Mouse (Mus musculus) liver, embryonic 11.5 days (tissue): ENCODE measurements around the gene Lmtk2. TPM values are rescaled to one million over a fixed set of nuclear protein-coding genes. Genes with fewer than 3 reads are reported as not detected.

Experiments
- ATAC-seq: fragments of 200-750 bp; cut with Nextera tagmentation; replicated peaks from 2 replicates; pipeline ENCODE4 v1.8.0; 2017; ENCODE audit warnings: moderate number of reproducible peaks, mild to moderate bottlenecking, moderate TSS enrichment, moderate library complexity; ENCODE audit not compliant: low FRiP score
- DNase-seq: peaks from one replicate; pipeline ENCODE4 v3.0.0-alpha.2; 2017; ENCODE audit warnings: low spot score
- H3K27ac ChIP-seq: fragments of 300-500 bp; sonication (generic); 2 replicates; pipeline ENCODE4 v1.5.1; 2014; ENCODE audit warnings: mild to moderate bottlenecking, low read depth, low read length, control low read depth
- H3K27me3 ChIP-seq: fragments of 300-500 bp; sonication (generic); replicated peaks from 2 replicates; pipeline ENCODE4 v1.6.1; 2014; ENCODE audit warnings: low read length, mixed read lengths; ENCODE audit not compliant: control insufficient read depth, insufficient read depth
- H3K36me3 ChIP-seq: fragments of 300-500 bp; sonication (generic); 2 replicates; pipeline ENCODE4 v1.6.1; 2014; ENCODE audit warnings: mild to moderate bottlenecking, low read length, moderate library complexity, mixed read lengths; ENCODE audit not compliant: control insufficient read depth, insufficient read depth
- H3K4me1 ChIP-seq: fragments of 300-500 bp; sonication (generic); replicated peaks from 2 replicates; pipeline ENCODE4 v1.6.1; 2014; ENCODE audit warnings: low read length, mixed read lengths; ENCODE audit not compliant: control insufficient read depth, insufficient read depth
- H3K4me2 ChIP-seq: fragments of 300-500 bp; sonication (generic); 2 replicates; pipeline ENCODE4 v1.6.1; 2014; ENCODE audit warnings: mild to moderate bottlenecking, control low read depth, moderate library complexity
- H3K4me3 ChIP-seq: fragments of 300-500 bp; sonication (generic); 2 replicates; pipeline ENCODE4 v1.5.1; 2014; ENCODE audit warnings: low read depth, low read length, control low read depth
- H3K9ac ChIP-seq: fragments of 300-500 bp; sonication (generic); 2 replicates; pipeline ENCODE4 v1.6.1; 2014; ENCODE audit warnings: low read depth, low read length, control low read depth
- H3K9me3 ChIP-seq: fragments of 300-500 bp; sonication (generic); 2 replicates; pipeline ENCODE4 v1.6.1; 2016; ENCODE audit warnings: low read length, inconsistent platforms, mixed read lengths; ENCODE audit not compliant: control insufficient read depth
- WGBS: fragments of 180-500 bp; shearing (Covaris S2); extraction: QIAGEN DNeasy Blood & Tissue Kit; methylation state at CpG from one replicate; pipeline ENCODE4 v1.1.7; 2014; 5-methylcytosine and 5-hydroxymethylcytosine counted together
- polyA plus RNA-seq: library from polyadenylated mRNA; unstranded; fragments of >200 nt; fragmentation: Nextera tagmentation; extraction: Ambion mirVana; gene quantifications from 2 replicates; pipeline ENCODE4 v1.2.1, GENCODE M21; 2014

Lmtk2 gene
- polyA plus RNA-seq, 1 experiment from 2014 or later, result 4.9 TPM

- DNase-seq (no peak), ATAC-seq (no peak)
- no peak overlapping the region for H3K9ac ChIP-seq
- H3K4me1 ChIP-seq, result no peaks in the 10 kb centered on the region
- H3K27me3 ChIP-seq, result no peaks in the 10 kb centered on the region
- no peak overlapping the region for H3K4me2 ChIP-seq
- no peak overlapping the region for H3K4me3 ChIP-seq
- peaks cover 14% of the 10 kb centered on the region for H3K36me3 ChIP-seq
- no peaks in the 10 kb centered on the region for H3K9me3 ChIP-seq
- 84% methylated on average over 10 of the region's 10 CpGs for WGBS
- no peak overlapping the region for H3K27ac ChIP-seq
These were observed 103.2 kb downstream of the Lmtk2 start for GRCm38 (mm10) chr5:144203398-144203959.

DNA sequence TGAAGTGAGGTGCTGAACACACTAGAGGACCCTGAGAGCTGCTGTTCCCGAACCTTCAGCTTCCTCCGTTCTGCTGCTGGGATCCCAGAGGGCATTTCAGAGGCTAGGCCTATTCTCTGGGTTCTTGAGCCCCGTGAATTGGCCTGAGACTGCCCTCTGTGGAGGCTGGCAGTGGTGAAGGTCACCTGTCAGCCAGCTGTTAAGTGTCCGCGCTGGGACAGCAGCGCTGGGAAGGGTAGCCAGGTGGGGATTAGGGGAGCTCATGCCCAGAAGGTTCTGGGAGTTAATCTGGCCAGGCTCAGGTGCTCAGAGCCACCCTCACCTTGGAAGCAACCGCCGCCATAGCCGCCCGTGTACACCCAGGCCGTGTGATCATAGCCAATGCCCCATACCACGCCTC lies 104.1 kb downstream of the Lmtk2 start:
- Histone ChIP-seq H3K4me3 (no peak overlapping the region), H3K9me3 (no peaks in the 10 kb centered on the region), H3K36me3 (peaks cover 14% of the 10 kb centered on the region), H3K4me1 (no peaks in the 10 kb centered on the region), H3K27me3 (no peaks in the 10 kb centered on the region), H3K27ac (no peak overlapping the region), H3K4me2 (no peak overlapping the region), H3K9ac (no peak overlapping the region)
- whole genome bisulfite sequencing, result 90% methylated on average over 12 of the region's 12 CpGs
- no peak for DNase-seq
- ATAC-seq, result no peak

GRCm38 (mm10) chr5:144204911-144205310 lies 104.7 kb downstream of the Lmtk2 start:
- Histone ChIP-seq H3K4me3 (no peak overlapping the region), H3K4me1 (no peaks in the 10 kb centered on the region), H3K9me3 (no peaks in the 10 kb centered on the region), H3K36me3 (peaks cover 15% of the 10 kb centered on the region), H3K27ac (no peak overlapping the region), H3K27me3 (no peaks in the 10 kb centered on the region), H3K9ac (no peak overlapping the region), H3K4me2 (no peak overlapping the region)
- no peak for ATAC-seq
- DNase-seq, result no peak
- WGBS, result 79% methylated on average over 10 of the region's 10 CpGs

DNA sequence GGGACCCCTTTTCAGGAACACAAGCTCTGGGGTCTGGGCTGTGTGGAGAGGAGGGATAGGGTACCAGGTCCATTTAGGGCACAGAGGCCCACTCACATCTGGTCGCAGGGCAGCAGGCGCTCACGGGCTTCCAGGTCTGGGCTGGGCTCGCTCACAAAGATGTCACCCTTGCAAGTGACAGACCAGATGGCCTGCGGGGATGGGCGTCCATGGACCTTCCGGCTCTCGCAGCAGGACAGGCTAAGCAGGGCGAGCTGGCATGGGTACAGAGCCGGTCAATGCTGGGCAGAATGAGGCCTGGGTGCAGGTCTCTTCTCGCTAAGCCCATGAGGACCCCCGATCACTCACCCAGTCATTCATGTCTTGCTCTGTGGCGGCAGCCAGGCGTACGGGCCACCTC lies 105.8 kb downstream of the Lmtk2 start:
- no peaks in the 10 kb centered on the region for H3K27me3 ChIP-seq
- peaks cover 18% of the 10 kb centered on the region for H3K36me3 ChIP-seq
- no peak overlapping the region for H3K4me3 ChIP-seq
- no peaks in the 10 kb centered on the region for H3K9me3 ChIP-seq
- ATAC-seq, result no peak
- H3K4me2 ChIP-seq, result no peak overlapping the region
- 88% methylated on average over 15 of the region's 15 CpGs for WGBS
- DNase-seq, result no peak
- no peaks in the 10 kb centered on the region for H3K4me1 ChIP-seq
- H3K9ac ChIP-seq, result no peak overlapping the region
- H3K27ac ChIP-seq, result no peak overlapping the region

DNA sequence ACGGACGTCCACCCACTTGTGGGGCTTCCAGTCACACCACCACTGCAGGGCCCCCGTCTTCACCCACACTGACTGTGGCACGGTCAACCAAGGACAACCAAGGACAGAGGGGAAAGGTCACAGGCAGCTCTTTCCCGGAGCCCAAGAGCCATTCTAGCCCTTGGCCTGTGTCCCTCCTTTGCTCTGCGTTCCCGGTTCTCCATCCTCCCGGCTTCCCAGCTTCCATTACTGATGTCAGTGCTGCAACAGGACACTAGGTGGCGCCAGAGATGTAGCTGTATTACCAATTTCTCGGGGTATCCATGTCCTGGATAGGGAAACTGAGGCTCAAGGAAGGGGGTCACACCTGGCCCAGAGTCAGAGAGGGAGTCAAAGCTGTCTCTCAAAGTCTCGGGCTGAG lies 107.2 kb downstream of the Lmtk2 start:
- WGBS, result 48% methylated on average over 11 of the region's 11 CpGs
- peaks cover 17% of the 10 kb centered on the region for H3K36me3 ChIP-seq

GRCm38 (mm10) chr5:144214453-144214852 lies 114.2 kb downstream of the Lmtk2 start:
- H3K9ac ChIP-seq, result no peak overlapping the region
- no peak for DNase-seq
- no peak overlapping the region for H3K4me3 ChIP-seq
- peaks cover 7% of the 10 kb centered on the region; the same call in 1 of the 2 replicates for H3K36me3 ChIP-seq
- 29% methylated on average over 7 of the region's 7 CpGs for WGBS
- no peaks in the 10 kb centered on the region for H3K27me3 ChIP-seq
- no peak overlapping the region for H3K4me2 ChIP-seq
- 0 out of 2 replicates have a peak, but pooled peaks have one; percentile 44 for ATAC-seq
- H3K9me3 ChIP-seq, result no peaks in the 10 kb centered on the region
- H3K27ac ChIP-seq, result no peak overlapping the region
- no peaks in the 10 kb centered on the region for H3K4me1 ChIP-seq

More for the DNA sequence above, 107.2 kb downstream of the Lmtk2 start:
- H3K9ac ChIP-seq, result no peak overlapping the region
- no peaks in the 10 kb centered on the region for H3K27me3 ChIP-seq
- ATAC-seq (no peak; the same call in 1 of the 2 replicates), DNase-seq (no peak)
- H3K4me3 ChIP-seq, result no peak overlapping the region
- no peak overlapping the region for H3K4me2 ChIP-seq
- no peak overlapping the region for H3K27ac ChIP-seq
- no peaks in the 10 kb centered on the region for H3K9me3 ChIP-seq
- no peaks in the 10 kb centered on the region for H3K4me1 ChIP-seq

GRCm38 (mm10) chr5:144215992-144216391 lies 115.8 kb downstream of the Lmtk2 start:
- WGBS, result 71% methylated on average over 2 of the region's 2 CpGs
- DNase-seq (no peak), ATAC-seq (no peak)
- Histone ChIP-seq H3K9ac (no peak overlapping the region), H3K4me2 (no peak overlapping the region), H3K9me3 (no peaks in the 10 kb centered on the region), H3K36me3 (peaks cover 3% of the 10 kb centered on the region; the same call in 1 of the 2 replicates), H3K4me1 (no peaks in the 10 kb centered on the region), H3K4me3 (no peak overlapping the region), H3K27ac (no peak overlapping the region), H3K27me3 (no peaks in the 10 kb centered on the region)

- WGBS, result 72% methylated on average over 7 of the region's 7 CpGs
- DNase-seq, result no peak
These were observed 117.8 kb downstream of the Lmtk2 start for GRCm38 (mm10) chr5:144218061-144218460.

GRCm38 (mm10) chr5:144219306-144219705 lies 119.1 kb downstream of the Lmtk2 start:
- DNase-seq, result no peak
- Histone ChIP-seq H3K27me3 (no peaks in the 10 kb centered on the region), H3K9me3 (no peaks in the 10 kb centered on the region), H3K9ac (no peak overlapping the region), H3K4me3 (no peak overlapping the region), H3K27ac (no peak overlapping the region), H3K4me2 (no peak overlapping the region), H3K4me1 (peaks cover 6% of the 10 kb centered on the region; the same call in 1 of the 2 replicates), H3K36me3 (no peaks in the 10 kb centered on the region)
- WGBS, result 70% methylated on average over 12 of the region's 12 CpGs
- ATAC-seq, result no peak

More at GRCm38 (mm10) chr5:144218061-144218460, 117.8 kb downstream of the Lmtk2 start:
- H3K27me3 ChIP-seq, result no peaks in the 10 kb centered on the region
- no peaks in the 10 kb centered on the region for H3K9me3 ChIP-seq
- H3K36me3 ChIP-seq, result no peaks in the 10 kb centered on the region; the same call in 1 of the 2 replicates
- H3K9ac ChIP-seq, result no peak overlapping the region
- peaks cover 6% of the 10 kb centered on the region; the same call in 1 of the 2 replicates for H3K4me1 ChIP-seq
- H3K27ac ChIP-seq, result no peak overlapping the region
- no peak overlapping the region for H3K4me2 ChIP-seq
- H3K4me3 ChIP-seq, result no peak overlapping the region
- no peak for ATAC-seq
